Comparison of ENCODE assay signal across 25 mouse cellular contexts in the genomic region with DNA sequence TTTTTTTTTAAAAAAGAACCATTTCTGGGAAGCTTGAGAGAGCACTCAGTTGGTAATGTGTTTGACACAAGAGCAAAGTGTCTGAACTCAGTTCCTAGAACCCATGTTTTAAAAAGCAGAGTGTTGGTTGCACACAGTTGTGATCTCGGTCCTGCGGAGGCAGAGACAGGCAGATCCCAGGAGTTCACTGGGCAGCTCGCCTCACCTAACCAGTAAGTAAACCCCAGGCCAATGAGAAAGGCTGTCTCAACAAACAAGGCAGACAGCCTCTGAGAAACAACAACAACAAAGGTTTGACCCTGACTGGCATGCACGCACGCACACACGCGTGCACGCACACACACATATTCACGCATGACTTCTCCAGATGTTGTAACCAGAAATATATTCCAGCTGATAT. TPM values are rescaled to one million over a fixed set of nuclear protein-coding genes. Genes with fewer than 3 reads are reported as not detected.
DNase-seq lines count a peak whose midpoint lies in the region; ATAC-seq and TF ChIP-seq lines count a peak whose summit lies in the region.
"Had no signal": no experiment of that assay in that cellular context is flagged by ENCODE, and none has a peak within 500 bp of the region (broad histone marks: within the 10 kb centered on the region; RNA-seq: fewer than 3 reads in every experiment).

No protein-coding gene starts in this region.

- no peak for TF ChIP-seq CTCF in intestine, postnatal 0 days (IDR thresholded peaks at IDR 0.05; ENCODE audit: low read depth)

- no peaks in the 10 kb centered on the region for H3K4me1 ChIP-seq in intestine, postnatal 0 days (replicated peaks; ENCODE audit: control insufficient read depth, insufficient read depth, low read length)
- 0 out of 2 replicates have a peak, but pooled peaks cover 8% of the 10 kb centered on the region for H3K4me1 ChIP-seq in intestine, embryonic 16.5 days (ENCODE audit: control insufficient read depth, insufficient read depth, low read length)
- H3K4me1 ChIP-seq in limb, embryonic 15.5 days, result peaks cover 8% of the 10 kb centered on the region
- peaks cover 19% of the 10 kb centered on the region for H3K4me1 ChIP-seq in limb, embryonic 10.5 days
- H3K4me1 ChIP-seq in embryonic facial prominence, embryonic 15.5 days, result peaks cover 20% of the 10 kb centered on the region

- no peaks in the 10 kb centered on the region for H3K27me3 ChIP-seq in intestine, postnatal 0 days (replicated peaks; ENCODE audit: control insufficient read depth, insufficient read depth, low read length)
- H3K27me3 ChIP-seq in intestine, embryonic 16.5 days (replicated peaks; ENCODE audit: control insufficient read depth, insufficient read depth, low read length), result 0 out of 2 replicates have a peak, but pooled peaks cover 2% of the 10 kb centered on the region
- peaks cover 19% of the 10 kb centered on the region for H3K27me3 ChIP-seq in limb, embryonic 15.5 days
- H3K27me3 ChIP-seq in limb, embryonic 10.5 days (ENCODE audit: low read depth, poor library complexity, severe bottlenecking), result peaks cover 37% of the 10 kb centered on the region
- H3K27me3 ChIP-seq in embryonic facial prominence, embryonic 15.5 days, result peaks cover 26% of the 10 kb centered on the region

- H3K9ac ChIP-seq in intestine, postnatal 0 days (ENCODE audit: low read depth, low read length), result no peak overlapping the region
- H3K9ac ChIP-seq in intestine, embryonic 16.5 days (ENCODE audit: low read depth, low read length), result no peak overlapping the region
- H3K9ac ChIP-seq in limb, embryonic 15.5 days, result no peak overlapping the region
- H3K9ac ChIP-seq in embryonic facial prominence, embryonic 15.5 days, result no peak overlapping the region
- H3K9ac ChIP-seq: forebrain, postnatal 0 days; heart, embryonic 13.5 days; hindbrain, embryonic 14.5 days had no signal

- no peaks in the 10 kb centered on the region for H3K36me3 ChIP-seq in intestine, postnatal 0 days (ENCODE audit: control insufficient read depth, insufficient read depth)
- H3K36me3 ChIP-seq in intestine, embryonic 16.5 days (ENCODE audit: control insufficient read depth, insufficient read depth, low read length), result no peaks in the 10 kb centered on the region
- H3K36me3 ChIP-seq in limb, embryonic 15.5 days, result no peaks in the 10 kb centered on the region
- H3K36me3 ChIP-seq in limb, embryonic 10.5 days, result no peaks in the 10 kb centered on the region
- no peaks in the 10 kb centered on the region for H3K36me3 ChIP-seq in embryonic facial prominence, embryonic 15.5 days
- H3K36me3 ChIP-seq: heart, embryonic 10.5 days; heart, embryonic 13.5 days had no signal

- peak overlapping the region; percentile 11; the same call in 1 of the 2 replicates for H3K27ac ChIP-seq in intestine, postnatal 0 days (ENCODE audit: low read depth, low read length)
- no peak overlapping the region for H3K27ac ChIP-seq in intestine, embryonic 16.5 days (ENCODE audit: low read length)
- H3K27ac ChIP-seq in limb, embryonic 15.5 days, result peak overlapping the region; percentile 33; the same call in 1 of the 2 replicates
- no peak overlapping the region for H3K27ac ChIP-seq in limb, embryonic 10.5 days
- peak overlapping the region; percentile 59; the same call in 1 of the 2 replicates for H3K27ac ChIP-seq in embryonic facial prominence, embryonic 15.5 days (replicated peaks)
- H3K27ac ChIP-seq: gastrocnemius, adult 2 months; heart, embryonic 10.5 days; heart, embryonic 13.5 days; hindbrain, embryonic 14.5 days; hindbrain, postnatal 0 days had no signal

- 89% methylated on average over 9 of the region's 9 CpGs for WGBS in intestine, postnatal 0 days
- 92% methylated on average over 9 of the region's 9 CpGs for WGBS in intestine, embryonic 16.5 days
- WGBS in limb, embryonic 15.5 days, result 72% methylated on average over 9 of the region's 9 CpGs
- WGBS in limb, embryonic 10.5 days, result 92% methylated on average over 9 of the region's 9 CpGs
- WGBS in embryonic facial prominence, embryonic 15.5 days, result 58% methylated on average over 9 of the region's 9 CpGs

- H3K4me2 ChIP-seq in intestine, postnatal 0 days (replicated peaks; ENCODE audit: low read depth), result no peak overlapping the region
- no peak overlapping the region for H3K4me2 ChIP-seq in intestine, embryonic 16.5 days (ENCODE audit: low read depth, low read length)
- no peak overlapping the region for H3K4me2 ChIP-seq in limb, embryonic 15.5 days
- no peak overlapping the region for H3K4me2 ChIP-seq in embryonic facial prominence, embryonic 15.5 days (replicated peaks)
- H3K4me2 ChIP-seq: heart, embryonic 13.5 days; hindbrain, embryonic 14.5 days had no signal

- H3K4me3 ChIP-seq in intestine, postnatal 0 days (ENCODE audit: low read depth, low read length), result no peak overlapping the region
- H3K4me3 ChIP-seq in intestine, embryonic 16.5 days (ENCODE audit: low read length), result no peak overlapping the region
- H3K4me3 ChIP-seq in limb, embryonic 15.5 days, result no peak overlapping the region
- no peak overlapping the region for H3K4me3 ChIP-seq in limb, embryonic 10.5 days
- no peak overlapping the region for H3K4me3 ChIP-seq in embryonic facial prominence, embryonic 15.5 days (replicated peaks)
- H3K4me3 ChIP-seq: gastrocnemius, adult 2 months; heart, embryonic 10.5 days; heart, embryonic 13.5 days had no signal

- no peak for ATAC-seq in intestine, postnatal 0 days
- ATAC-seq in intestine, embryonic 16.5 days, result no peak
- no peak for ATAC-seq in limb, embryonic 15.5 days (ENCODE audit: insufficient number of reproducible peaks, low FRiP score, low TSS enrichment, low read depth)
- no peak for ATAC-seq in embryonic facial prominence, embryonic 15.5 days (ENCODE audit: insufficient number of reproducible peaks, low FRiP score, low TSS enrichment, low read depth)
- ATAC-seq: CD4-positive, CD25-positive, alpha-beta regulatory T cell, adult 4 months; forebrain, embryonic 14.5 days; forebrain, postnatal 0 days; hindbrain, postnatal 0 days had no signal

- DNase-seq in limb, embryonic 10.5 days (ENCODE audit: low spot score), result no peak
- DNase-seq in lung, postnatal 25 days (ENCODE audit: low spot score), result no peak
- DNase-seq: cerebellum, adult 11 months; cerebellum, adult 2 months; cerebellum, adult 9-11 months; cerebellum, postnatal 25 days; forebrain, postnatal 0 days; gastrocnemius, adult 2 months; gastrocnemius, postnatal 14 days; heart, adult 18-20 months; heart, postnatal 14 days; heart, postnatal 4 days had no signal

- no peaks in the 10 kb centered on the region for H3K9me3 ChIP-seq in intestine, postnatal 0 days (ENCODE audit: control insufficient read depth)
- no peaks in the 10 kb centered on the region for H3K9me3 ChIP-seq in intestine, embryonic 16.5 days (ENCODE audit: control insufficient read depth, low read length)
- H3K9me3 ChIP-seq in limb, embryonic 15.5 days, result no peaks in the 10 kb centered on the region
- no peaks in the 10 kb centered on the region for H3K9me3 ChIP-seq in limb, embryonic 10.5 days (replicated peaks)
- no peaks in the 10 kb centered on the region for H3K9me3 ChIP-seq in embryonic facial prominence, embryonic 15.5 days (replicated peaks)
- H3K9me3 ChIP-seq: heart, embryonic 10.5 days; heart, embryonic 13.5 days had no signal

RNA-seq across cellular contexts. Expression of gene Fbp1, which starts 4.2 kb away (rescaled TPM):
- polyA plus RNA-seq in intestine, postnatal 0 days (2015; fragmentation: Nextera tagmentation; extraction: Ambion mirVana), result 529 and 593 TPM in 2 replicates
- polyA plus RNA-seq in intestine, embryonic 16.5 days (2015; fragmentation: Nextera tagmentation; extraction: Ambion mirVana), result 6.3 and 12.4 TPM in 2 replicates
- polyA plus RNA-seq in limb, embryonic 15.5 days (2015; fragmentation: Nextera tagmentation; extraction: Ambion mirVana), result 1.4 and 1.5 TPM in 2 replicates
- polyA plus RNA-seq in limb, embryonic 10.5 days (2016; fragmentation: Nextera tagmentation; extraction: Ambion mirVana), result not detected in 2 replicates
- polyA plus RNA-seq in embryonic facial prominence, embryonic 15.5 days (2015; fragmentation: Nextera tagmentation; extraction: Ambion mirVana), result 3.5 and 5.2 TPM in 2 replicates
- polyA plus RNA-seq: C2C12; CD4-positive, CD25-positive, alpha-beta regulatory T cell, adult 4 months; cerebellum, adult 2 months; forebrain, embryonic 11.5 days; forebrain, embryonic 14.5 days; hindbrain, embryonic 11.5 days had no signal

RNA-seq across cellular contexts. Expression of gene Fbp2, which starts 25.7 kb away (rescaled TPM):
- polyA plus RNA-seq in intestine, postnatal 0 days (2015; fragmentation: Nextera tagmentation; extraction: Ambion mirVana), result 474 and 501 TPM in 2 replicates
- polyA plus RNA-seq in intestine, embryonic 16.5 days (2015; fragmentation: Nextera tagmentation; extraction: Ambion mirVana), result 406 and 487 TPM in 2 replicates
- 2.7 and 5.1 TPM in 2 replicates for polyA plus RNA-seq in limb, embryonic 15.5 days (2015; fragmentation: Nextera tagmentation; extraction: Ambion mirVana)
- polyA plus RNA-seq in limb, embryonic 10.5 days (2016; fragmentation: Nextera tagmentation; extraction: Ambion mirVana), result 0.14 and 0.38 TPM in 2 replicates
- polyA plus RNA-seq in embryonic facial prominence, embryonic 15.5 days (2015; fragmentation: Nextera tagmentation; extraction: Ambion mirVana), result 2.6 and 2.9 TPM in 2 replicates
- polyA plus RNA-seq: C2C12; CD4-positive, CD25-positive, alpha-beta regulatory T cell, adult 4 months; cerebellum, adult 2 months; forebrain, embryonic 11.5 days; heart, embryonic 13.5 days; hindbrain, embryonic 11.5 days had no signal

Comparison
In these comparisons a context has a peak if more than half of its experiments do, and no peak if none do; other contexts are left out.
1. H3K27ac ChIP-seq: peak in intestine, postnatal 0 days (single experiment), limb, embryonic 15.5 days (single experiment) and embryonic facial prominence, embryonic 15.5 days (single experiment); none in intestine, embryonic 16.5 days (single experiment) and limb, embryonic 10.5 days (single experiment).
2. RNA of gene Fbp1, which starts 4.2 kb away (polyA plus RNA-seq): 529 to 593 TPM in intestine, postnatal 0 days; 6.3 to 12.4 TPM in intestine, embryonic 16.5 days, 3.5 to 5.2 TPM in embryonic facial prominence, embryonic 15.5 days, 1.4 to 1.5 TPM in limb, embryonic 15.5 days and not detected in limb, embryonic 10.5 days; every median in the first group is over 10 times any median in the second.
3. RNA of gene Fbp2, which starts 25.7 kb away (polyA plus RNA-seq): 474 to 501 TPM in intestine, postnatal 0 days and 406 to 487 TPM in intestine, embryonic 16.5 days; 2.7 to 5.1 TPM in limb, embryonic 15.5 days, 2.6 to 2.9 TPM in embryonic facial prominence, embryonic 15.5 days and 0.14 to 0.38 TPM in limb, embryonic 10.5 days; every median in the first group is over 10 times any median in the second.